Mouse (Mus musculus) heart, embryonic 16.5 days (tissue): ENCODE measurements around the gene Xpc. TPM values are rescaled to one million over a fixed set of nuclear protein-coding genes. Genes with fewer than 3 reads are reported as not detected.
A peak's percentile ranks its signal among the peaks of the same experiment; 100 is the strongest.

ENCODE experiments used
- ATAC-seq: fragments of 200-750 bp; cut with Nextera tagmentation; replicated peaks from 2 replicates; pipeline ENCODE4 v1.8.0; 2017; ENCODE audit warnings: moderate number of reproducible peaks; ENCODE audit not compliant: insufficient read depth, low FRiP score; ENCODE audit errors: extremely low read depth
- H3K27ac ChIP-seq: fragments of 300-500 bp; sonication (generic); 2 replicates; pipeline ENCODE4 v1.5.1; 2014; ENCODE audit warnings: mild to moderate bottlenecking, low read length, control low read depth, moderate library complexity
- H3K27me3 ChIP-seq: fragments of 300-500 bp; sonication (generic); 2 replicates; pipeline ENCODE4 v1.6.1; 2014; ENCODE audit warnings: low read length, mixed read lengths; ENCODE audit not compliant: control insufficient read depth, insufficient read depth
- H3K36me3 ChIP-seq: fragments of 300-500 bp; sonication (generic); 2 replicates; pipeline ENCODE4 v1.6.1; 2014; ENCODE audit not compliant: control insufficient read depth, insufficient read depth
- H3K4me1 ChIP-seq: fragments of 300-500 bp; sonication (generic); 2 replicates; pipeline ENCODE4 v1.6.1; 2014; ENCODE audit warnings: low read length, mixed read lengths; ENCODE audit not compliant: control insufficient read depth, insufficient read depth
- H3K4me2 ChIP-seq: fragments of 300-500 bp; sonication (generic); 2 replicates; pipeline ENCODE4 v1.6.1; 2014; ENCODE audit warnings: low read depth, mild to moderate bottlenecking, control low read depth, low read length
- H3K4me3 ChIP-seq: fragments of 300-500 bp; sonication (generic); 2 replicates; pipeline ENCODE4 v1.5.1; 2014; ENCODE audit warnings: mild to moderate bottlenecking, control low read depth, low read length
- H3K9ac ChIP-seq: fragments of 300-500 bp; sonication (generic); 2 replicates; pipeline ENCODE4 v1.6.1; 2014; ENCODE audit warnings: low read length, control low read depth
- H3K9me3 ChIP-seq: fragments of 300-500 bp; sonication (generic); replicated peaks from 2 replicates; pipeline ENCODE4 v1.6.1; 2016; ENCODE audit warnings: low read length; ENCODE audit not compliant: control insufficient read depth
- WGBS: fragments of 180-500 bp; shearing (Covaris S2); extraction: QIAGEN DNeasy Blood & Tissue Kit; methylation state at CpG from one replicate; pipeline ENCODE4 v1.1.7; 2014; 5-methylcytosine and 5-hydroxymethylcytosine counted together
- polyA plus RNA-seq: library from polyadenylated mRNA; unstranded; fragments of >200 nt; fragmentation: Nextera tagmentation; extraction: Ambion mirVana; gene quantifications from 2 replicates; pipeline ENCODE4 v1.2.1, GENCODE M21; 2015

Gene Xpc
- polyA plus RNA-seq, 1 experiment from 2014 or later = 13.7 TPM

DNA sequence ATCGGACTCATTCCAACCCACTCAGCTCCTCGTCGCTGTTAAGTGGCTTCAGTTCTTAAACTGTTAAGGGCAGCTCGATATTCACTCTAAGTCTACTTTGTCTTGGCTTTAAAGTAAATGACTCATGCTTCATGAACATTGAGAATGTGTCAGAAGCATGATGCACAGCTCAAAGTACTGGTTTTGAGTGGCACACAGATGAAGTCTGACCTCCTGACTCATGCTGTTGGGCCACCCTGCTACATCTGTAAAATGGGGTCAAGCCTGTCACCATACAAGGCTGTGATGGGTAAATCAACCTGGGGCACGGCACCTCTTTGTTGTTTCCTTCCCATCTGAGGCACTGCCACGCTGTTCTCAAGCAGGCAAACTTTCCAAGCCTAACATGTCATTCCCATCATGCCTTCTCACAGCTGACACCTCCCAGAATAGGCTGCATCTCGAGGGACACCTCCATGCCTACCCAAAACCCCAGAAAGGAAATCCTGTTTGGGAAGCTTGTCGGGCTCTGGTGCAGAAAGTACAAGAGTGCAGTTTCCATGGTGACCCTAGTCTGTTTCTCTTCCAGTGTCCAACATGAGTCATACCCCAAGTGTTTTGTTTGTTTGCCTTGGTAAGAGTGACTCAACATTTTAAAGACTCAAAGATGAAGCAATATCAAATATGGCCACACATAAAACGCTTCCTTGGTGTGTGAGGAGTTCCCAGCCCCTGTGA lies 27.0 kb downstream of the Xpc start:
- no peak overlapping the region; the same call in 1 of the 2 replicates for H3K27ac ChIP-seq
- no peak overlapping the region for H3K4me2 ChIP-seq
- H3K4me3 ChIP-seq = no peak overlapping the region
- WGBS = 54% methylated on average over 9 of the region's 9 CpGs
- 0 out of 2 replicates have a peak, but pooled peaks cover 3% of the 10 kb centered on the region for H3K4me1 ChIP-seq
- no peaks in the 10 kb centered on the region for H3K9me3 ChIP-seq
- H3K27me3 ChIP-seq = no peaks in the 10 kb centered on the region
- peaks cover 52% of the 10 kb centered on the region for H3K36me3 ChIP-seq
- peak; percentile 52; the same call in 1 of the 2 replicates for ATAC-seq
- H3K9ac ChIP-seq = no peak overlapping the region

DNA sequence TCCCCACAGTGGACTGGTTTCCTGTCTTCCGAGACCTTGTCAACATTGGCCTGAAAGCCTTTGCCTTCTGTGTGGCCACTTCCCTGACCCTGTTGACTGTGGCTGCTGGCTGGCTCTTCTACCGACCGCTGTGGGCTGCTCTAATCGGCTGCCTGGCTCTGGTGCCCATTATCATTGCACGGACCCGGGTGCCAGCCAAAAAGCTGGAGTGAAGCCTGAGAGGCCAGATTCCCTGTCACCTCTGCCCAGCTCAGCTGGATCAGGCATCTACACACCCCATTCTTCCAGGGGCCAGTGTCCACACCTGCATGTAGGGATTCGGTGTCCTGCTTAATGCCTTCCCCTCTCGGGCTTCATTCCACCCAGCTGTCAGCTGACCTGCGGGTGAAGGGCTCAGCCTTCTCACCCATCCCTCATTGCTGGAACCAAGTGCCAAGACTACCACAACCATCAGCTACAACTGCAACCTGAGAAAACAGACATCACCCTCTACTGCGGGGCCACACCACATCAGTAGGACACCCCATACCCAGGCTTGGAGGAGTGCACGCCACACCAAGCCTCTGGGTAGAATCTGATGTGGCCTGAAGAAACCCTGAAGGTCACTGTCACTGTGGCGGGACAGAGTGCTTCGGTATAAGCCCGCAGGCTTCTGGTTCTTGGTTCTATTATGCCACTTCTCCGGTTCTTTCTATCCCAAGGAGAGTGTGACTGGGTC lies 28.8 kb downstream of the Xpc start:
- Histone ChIP-seq H3K27ac (no peak overlapping the region), H3K9ac (no peak overlapping the region), H3K27me3 (no peaks in the 10 kb centered on the region), H3K36me3 (peaks cover 55% of the 10 kb centered on the region), H3K4me1 (0 out of 2 replicates have a peak, but pooled peaks cover 3% of the 10 kb centered on the region), H3K4me3 (no peak overlapping the region), H3K4me2 (no peak overlapping the region), H3K9me3 (no peaks in the 10 kb centered on the region)
- 86% methylated on average over 15 of the region's 15 CpGs for WGBS
- no peak for ATAC-seq

GRCm38 (mm10) chr6:91483371-91483770 lies 32.3 kb downstream of the Xpc start:
- no peaks in the 10 kb centered on the region for H3K9me3 ChIP-seq
- ATAC-seq = no peak
- peaks cover 64% of the 10 kb centered on the region for H3K36me3 ChIP-seq
- H3K4me2 ChIP-seq = no peak overlapping the region
- H3K4me3 ChIP-seq = no peak overlapping the region
- H3K27ac ChIP-seq = no peak overlapping the region
- H3K27me3 ChIP-seq = no peaks in the 10 kb centered on the region
- WGBS = 85% methylated on average over 2 of the region's 2 CpGs
- no peak overlapping the region for H3K9ac ChIP-seq
- H3K4me1 ChIP-seq = no peaks in the 10 kb centered on the region

DNA sequence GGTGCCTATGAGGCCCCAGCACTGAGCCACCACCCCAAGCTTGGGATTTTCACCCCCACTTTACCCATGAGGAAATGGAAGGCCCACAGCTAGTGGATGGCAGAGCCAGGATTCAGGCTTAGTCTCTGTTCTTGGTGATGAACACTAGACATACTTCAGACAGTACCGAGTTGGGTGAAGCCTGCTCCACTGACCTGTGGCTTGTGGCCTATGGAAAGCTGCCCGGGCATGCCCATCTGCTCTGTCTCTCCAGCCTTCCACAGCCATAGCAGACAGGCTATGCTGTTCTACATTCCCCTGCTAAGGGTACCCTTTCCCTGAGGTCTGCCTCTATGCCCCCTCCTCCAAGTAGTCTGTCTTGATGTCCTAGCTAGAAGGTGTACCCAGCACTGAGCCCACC lies 39.1 kb downstream of the Xpc start:
- no peaks in the 10 kb centered on the region for H3K27me3 ChIP-seq
- no peak overlapping the region for H3K4me2 ChIP-seq
- H3K27ac ChIP-seq = no peak overlapping the region
- no peaks in the 10 kb centered on the region for H3K9me3 ChIP-seq
- WGBS = 87% methylated on average over 2 of the region's 2 CpGs
- H3K4me1 ChIP-seq = peaks cover 18% of the 10 kb centered on the region
- no peak for ATAC-seq
- H3K4me3 ChIP-seq = no peak overlapping the region
- no peak overlapping the region for H3K9ac ChIP-seq
- peaks cover 31% of the 10 kb centered on the region for H3K36me3 ChIP-seq

DNA sequence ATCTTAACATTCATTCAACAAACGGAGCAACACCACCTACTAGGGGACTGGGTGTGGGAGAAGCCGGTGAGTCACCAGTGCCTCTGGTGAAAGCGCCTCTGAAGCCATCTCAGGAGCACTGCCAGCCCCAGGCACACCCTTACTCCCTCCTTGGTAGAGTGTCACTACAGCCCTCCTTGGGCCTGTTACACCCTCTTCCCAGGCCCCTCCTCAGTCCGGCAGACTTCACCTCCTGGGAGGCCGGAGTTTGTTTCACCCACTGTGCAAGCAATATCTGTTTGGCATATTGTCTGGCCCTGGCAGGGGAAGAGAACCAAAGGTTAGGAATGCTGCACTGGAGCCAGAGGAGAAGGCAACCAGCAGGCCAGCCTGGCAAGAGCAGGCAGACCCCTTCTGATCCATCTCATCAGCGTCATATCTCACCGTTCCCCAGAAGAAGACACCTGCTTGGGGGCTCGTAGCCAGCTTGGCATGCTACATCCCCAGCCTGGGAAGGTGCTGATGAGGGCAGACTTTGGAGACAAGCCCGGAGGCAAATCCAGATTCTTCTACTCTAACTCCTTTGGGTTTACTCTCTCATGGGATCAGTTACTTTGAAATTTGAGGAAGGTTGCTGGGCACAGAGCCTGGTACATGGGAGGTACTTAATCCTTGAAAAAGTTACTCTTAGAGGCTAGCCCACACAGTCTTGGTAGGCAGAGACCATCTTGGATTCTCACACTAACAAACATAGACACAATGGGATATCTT lies 41.1 kb downstream of the Xpc start:
- ATAC-seq = no peak
- H3K27me3 ChIP-seq = no peaks in the 10 kb centered on the region
- peaks cover 18% of the 10 kb centered on the region for H3K4me1 ChIP-seq
- H3K9me3 ChIP-seq = no peaks in the 10 kb centered on the region
- no peak overlapping the region for H3K27ac ChIP-seq
- peak overlapping the region; percentile 79 for H3K4me3 ChIP-seq
- H3K4me2 ChIP-seq = peak overlapping the region; percentile 90
- H3K9ac ChIP-seq = peak overlapping the region; percentile 83
- peaks cover 18% of the 10 kb centered on the region for H3K36me3 ChIP-seq
- 52% methylated on average over 9 of the region's 9 CpGs for WGBS

DNA sequence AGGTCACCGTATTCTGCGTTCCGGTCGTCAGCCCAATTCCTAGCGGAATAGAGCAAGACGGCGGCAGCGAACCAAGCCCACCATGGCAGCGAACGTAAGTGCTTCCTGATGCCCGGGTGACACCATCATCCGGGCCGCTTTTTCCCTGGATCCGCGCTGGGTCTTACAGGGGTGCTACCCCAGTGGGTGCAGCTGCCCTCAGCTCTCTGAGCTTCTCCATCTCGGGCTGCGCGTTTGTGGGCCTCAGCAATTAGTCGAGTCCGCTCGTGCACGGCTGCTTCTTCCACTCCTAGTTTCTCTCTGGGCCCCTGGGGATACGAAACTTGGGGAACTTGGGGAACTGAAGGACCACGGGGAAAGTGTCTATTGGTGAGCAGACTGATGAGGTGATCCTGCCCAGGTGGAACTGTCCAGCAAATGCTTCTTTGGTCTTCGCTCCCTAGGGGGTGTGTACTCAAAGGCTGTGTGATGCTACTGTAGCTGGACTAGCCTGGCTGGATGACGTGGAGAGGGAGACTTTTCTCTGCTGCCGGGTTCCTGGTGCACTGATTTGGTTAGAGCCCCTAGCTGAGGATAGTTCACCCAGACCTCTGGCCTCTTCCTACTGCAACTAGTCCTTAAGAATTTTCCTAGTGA lies 41.8 kb downstream of the Xpc start:
- Histone ChIP-seq H3K27ac (peak overlapping the region; percentile 60; the same call in 1 of the 2 replicates), H3K9me3 (no peaks in the 10 kb centered on the region), H3K4me2 (peak overlapping the region; percentile 90), H3K36me3 (peaks cover 13% of the 10 kb centered on the region), H3K4me3 (peak overlapping the region; percentile 79), H3K4me1 (peaks cover 18% of the 10 kb centered on the region), H3K9ac (peak overlapping the region; percentile 83), H3K27me3 (no peaks in the 10 kb centered on the region)
- WGBS = under 1% methylated on average over 27 of the region's 27 CpGs
- peak; percentile 25 for ATAC-seq

DNA sequence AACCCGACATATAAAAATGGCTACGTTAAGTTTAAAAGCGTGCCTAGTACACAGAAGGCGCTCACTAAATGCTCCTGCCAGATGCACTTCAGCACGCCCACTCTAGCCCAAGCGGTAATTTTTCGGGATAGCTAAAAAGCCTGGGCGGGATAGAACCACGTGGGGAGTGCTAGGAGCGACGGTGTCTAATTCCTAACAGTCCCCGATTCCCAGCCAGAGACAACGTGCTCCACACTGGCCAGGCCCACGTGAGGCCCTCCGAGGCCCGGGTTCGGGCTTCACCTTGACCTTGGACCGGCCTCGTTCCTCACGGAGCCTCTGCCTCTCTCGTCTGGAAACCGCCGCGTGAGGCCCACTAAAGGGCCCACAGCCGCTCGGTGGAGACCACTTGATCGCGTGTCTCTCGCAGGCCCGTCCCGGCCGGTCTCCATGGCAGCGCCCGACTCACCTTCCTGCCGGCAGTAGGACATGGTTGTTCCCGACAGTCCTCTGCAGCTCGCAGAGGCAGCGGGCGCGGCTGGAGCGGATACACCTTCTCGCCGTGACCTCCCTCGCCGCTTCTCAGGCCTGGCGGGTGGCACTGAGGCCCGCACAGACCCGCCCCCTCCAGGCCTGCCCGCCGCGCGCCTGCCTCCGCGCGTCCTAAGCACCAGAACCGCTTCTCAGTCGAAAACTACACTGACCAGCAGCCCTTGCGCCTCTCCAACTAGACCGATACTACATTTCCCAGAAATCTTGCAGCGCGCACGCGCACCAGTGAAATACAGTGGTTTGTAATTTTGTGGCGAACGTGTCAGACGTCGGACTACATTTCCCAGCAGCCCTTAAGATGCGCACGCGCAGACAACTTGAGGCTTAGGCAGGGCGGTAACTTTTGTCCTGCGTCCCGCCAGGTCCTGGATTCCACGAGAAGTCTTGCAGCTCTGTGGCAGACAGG lies 42.6 kb downstream of the Xpc start, which contains the start of the genes Chchd4 and Tmem43:
TSS of gene Chchd4 (minus strand) at position 679 of the 937 bp plus-strand sequence.
TSS of gene Tmem43 (plus strand) at position 836 of the 937 bp plus-strand sequence.
- peaks cover 18% of the 10 kb centered on the region for H3K4me1 ChIP-seq
- H3K27ac ChIP-seq = peak within 1 kb of the TSS; percentile 85
- H3K9me3 ChIP-seq = no peaks in the 10 kb centered on the region
- H3K27me3 ChIP-seq = no peaks in the 10 kb centered on the region
- H3K36me3 ChIP-seq = peaks cover 6% of the 10 kb centered on the region
- peak within 1 kb of the TSS; percentile 83 for H3K9ac ChIP-seq
- H3K4me2 ChIP-seq = peak within 1 kb of the TSS; percentile 90
- ATAC-seq = peak; percentile 97
- under 1% methylated on average over 74 of the region's 74 CpGs for WGBS
- peak within 1 kb of the TSS; percentile 79 for H3K4me3 ChIP-seq

DNA sequence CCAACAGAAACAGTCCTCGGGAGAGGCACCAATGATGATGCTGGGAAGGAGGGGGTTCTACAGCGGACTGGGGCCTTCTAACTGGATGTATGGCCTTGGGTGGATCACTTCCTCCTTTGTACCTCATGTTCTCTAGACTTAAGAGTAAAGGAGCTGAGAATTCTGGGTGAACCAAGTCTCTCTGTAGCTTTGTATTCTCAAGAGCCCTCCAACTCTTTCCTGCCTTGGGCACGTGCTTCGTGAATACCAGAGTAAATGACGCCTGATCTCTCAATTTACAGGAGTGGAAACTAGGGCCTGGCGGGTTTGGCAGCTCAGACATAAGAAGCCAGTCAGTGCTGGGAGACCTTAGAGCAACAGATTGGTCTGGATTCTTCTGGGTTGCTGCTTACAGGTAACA lies 43.4 kb downstream of the Xpc start:
- Histone ChIP-seq H3K9ac (peak overlapping the region; percentile 81), H3K9me3 (no peaks in the 10 kb centered on the region), H3K4me2 (peak overlapping the region; percentile 79), H3K36me3 (peaks cover 5% of the 10 kb centered on the region), H3K27me3 (no peaks in the 10 kb centered on the region), H3K4me3 (peak overlapping the region; percentile 79), H3K27ac (peak overlapping the region; percentile 85), H3K4me1 (peaks cover 18% of the 10 kb centered on the region)
- ATAC-seq = no peak
- WGBS = 34% methylated on average over 6 of the region's 6 CpGs
